In the genomic region with DNA sequence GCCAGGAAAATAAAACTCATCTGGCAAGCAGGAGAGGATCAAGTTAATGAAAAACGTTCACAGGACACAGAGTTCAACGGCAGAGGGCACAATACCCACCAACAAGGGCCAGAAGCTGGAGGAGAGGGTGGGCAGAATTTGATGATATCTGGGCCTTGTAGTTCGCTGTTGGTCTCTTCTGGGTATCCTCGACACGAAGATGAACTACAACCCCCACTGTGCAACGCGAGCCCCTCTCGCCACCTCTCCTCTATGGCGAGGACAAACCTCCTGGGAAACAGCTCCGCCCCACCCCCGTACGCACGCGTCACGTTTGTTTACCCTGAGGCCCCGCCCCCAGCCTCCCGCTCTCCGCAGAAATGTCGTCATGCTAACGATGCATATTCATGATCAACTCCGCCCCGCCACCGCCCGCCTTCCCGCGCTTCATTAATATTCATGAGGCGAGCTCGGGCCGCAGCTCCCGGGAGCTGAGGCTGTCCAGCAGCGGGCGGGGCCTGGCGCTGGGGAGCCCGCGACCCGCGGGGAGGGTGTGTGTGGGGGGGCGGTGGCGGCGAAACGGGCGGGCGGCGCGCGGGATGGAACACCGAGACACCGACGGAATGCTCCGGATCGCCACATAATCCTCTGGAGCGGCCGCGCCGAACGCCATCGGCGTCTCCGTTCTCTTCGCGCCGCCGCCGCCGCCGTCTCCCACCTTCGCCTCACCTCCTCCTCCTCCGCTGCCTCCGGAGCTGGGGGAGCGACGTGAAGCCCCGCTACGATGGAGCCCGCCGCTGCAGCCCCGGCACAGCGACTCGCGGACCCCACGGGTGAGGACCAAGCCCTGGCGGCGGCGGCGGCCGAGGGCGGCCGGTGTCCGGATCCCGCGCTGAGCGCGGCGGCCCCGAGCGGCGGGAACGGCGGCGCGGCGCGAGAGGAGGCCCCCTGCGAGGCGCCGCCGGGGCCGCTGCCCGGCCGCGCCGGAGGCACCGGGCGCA, we compare ENCODE assay signal across 8 mouse cellular contexts. TPM values are rescaled to one million over a fixed set of nuclear protein-coding genes. Genes with fewer than 3 reads are reported as not detected.
A peak's percentile ranks its signal among the peaks of the same experiment; 100 is the strongest.
DNase-seq lines count a peak whose midpoint lies in the region; ATAC-seq lines count a peak whose summit lies in the region.

A gene (plus strand): TSS at position 512 of the 980 bp plus-strand sequence.

- H3K9ac ChIP-seq in hindbrain, embryonic 15.5 days: peak within 1 kb of the TSS; percentile 92

- peak within 1 kb of the TSS; percentile 94 for H3K27ac ChIP-seq in hindbrain, embryonic 15.5 days (replicated peaks)

- H3K4me1 ChIP-seq in hindbrain, embryonic 15.5 days (replicated peaks): peaks cover 35% of the 10 kb centered on the region

- H3K4me2 ChIP-seq in hindbrain, embryonic 15.5 days: peak within 1 kb of the TSS; percentile 73

- ATAC-seq in hindbrain, embryonic 15.5 days (ENCODE audit: low FRiP score, low read depth): peak; percentile 99

- WGBS in hindbrain, embryonic 15.5 days: under 1% methylated on average over 85 of the region's 113 CpGs

- no peaks in the 10 kb centered on the region for H3K27me3 ChIP-seq in hindbrain, embryonic 15.5 days

- H3K36me3 ChIP-seq in hindbrain, embryonic 15.5 days: no peaks in the 10 kb centered on the region

- no peaks in the 10 kb centered on the region for H3K9me3 ChIP-seq in hindbrain, embryonic 15.5 days

- DNase-seq in T-cell, adult 2 months (ENCODE audit: low spot score): peak; percentile 100
- peak; percentile 100 for DNase-seq in cerebellum, postnatal 36 days
- peak; percentile 100 for DNase-seq in frontal cortex, postnatal 36 days (ENCODE audit: low spot score in 2 of 2)
- DNase-seq in left cerebral cortex, adult 11 months (ENCODE audit: low spot score): peak; percentile 100
- DNase-seq in lung, postnatal 4 days: peak; percentile 100
- peak; percentile 99 for DNase-seq in retina, postnatal 7 days (ENCODE audit: low read depth, low spot score)
- peak; percentile 94 for DNase-seq in urinary bladder, adult 2 months (ENCODE audit: low spot score)

- peak within 1 kb of the TSS; percentile 94 for H3K4me3 ChIP-seq in hindbrain, embryonic 15.5 days

RNA-seq across cellular contexts. Expression of the gene that starts here (rescaled TPM):
- polyA plus RNA-seq in hindbrain, embryonic 15.5 days (2015; fragmentation: Nextera tagmentation; extraction: Ambion mirVana): 8.1 and 8.3 TPM in 2 replicates
- polyA plus RNA-seq in urinary bladder, adult 2 months (2012; rRNA removed): 16.9 and 18.2 TPM in 2 replicates

Comparison
In these comparisons a context has a peak if more than half of its experiments do, and no peak if none do; other contexts are left out.
1. Peak in every context shown above with its lines: DNase-seq, ATAC-seq, H3K4me3 ChIP-seq and H3K27ac ChIP-seq.